Mouse (Mus musculus) neutrophil, adult 83 days (primary cell): ENCODE data around the gene Lmcd1. TPM values are rescaled to one million over a fixed set of nuclear protein-coding genes. Genes with fewer than 3 reads are reported as not detected.

Experiments
- total RNA-seq, 2 experiments: library from RNA; stranded (reverse); gene quantifications; one replicate each; pipeline ENCODE4 v1.2.4; 2023

The Lmcd1 gene
- under 1 TPM in 1 of 2 experiments, not detected in 1; 0.83 TPM for total RNA-seq

DNA sequence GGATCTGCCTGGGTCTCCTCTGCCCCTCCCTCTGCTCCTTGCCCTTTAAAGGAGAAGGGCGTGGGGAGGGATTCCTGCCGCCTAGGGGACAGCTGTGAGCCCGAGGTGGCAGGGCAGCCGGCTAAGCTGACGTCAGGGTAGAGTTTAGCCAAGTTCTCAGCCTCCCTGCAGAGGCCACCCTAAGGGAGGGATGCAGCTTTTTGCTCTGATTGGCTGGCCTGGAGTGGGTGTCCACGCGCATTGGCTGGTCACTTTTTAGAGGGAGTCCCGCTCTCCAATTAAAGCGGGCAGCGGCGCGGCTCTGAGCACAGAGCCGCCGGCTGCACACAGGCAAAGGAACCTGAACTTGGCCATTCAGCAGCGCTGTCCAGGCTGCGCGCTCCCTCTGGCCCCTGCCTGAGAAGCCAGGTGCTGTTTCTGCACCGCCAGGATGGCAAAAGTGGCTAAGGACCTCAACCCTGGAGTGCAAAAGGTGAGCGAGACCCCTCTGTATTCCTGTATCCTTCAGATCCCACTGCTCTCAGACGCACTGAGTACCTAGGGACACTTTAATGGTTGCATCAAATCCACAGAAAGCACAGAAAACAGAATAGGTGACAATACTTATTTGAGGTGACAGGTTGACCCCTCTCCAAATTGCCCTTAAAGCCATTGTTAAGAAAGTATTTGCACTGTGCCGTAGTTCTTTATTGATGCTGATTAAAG, at the start of gene Lmcd1:
Gene Lmcd1, plus strand, starts transcription at position 258 of the 705 bp plus-strand sequence.

Other genes with a start within 250 kb of the Lmcd1 start
- not detected for gene Ssu2, start 114.3 kb downstream of the Lmcd1 start, total RNA-seq
- not detected for gene Cav3, start 185.7 kb downstream of the Lmcd1 start, total RNA-seq
- gene Oxtr, start 216.2 kb downstream of the Lmcd1 start, total RNA-seq = not detected